Mouse (Mus musculus) adrenal gland, adult 18-20 months (tissue): Measurements from ENCODE around the gene Plcg2. TPM values are rescaled to one million over a fixed set of nuclear protein-coding genes. Genes with fewer than 3 reads are reported as not detected.

Experiments
- DNase-seq, 2 experiments: peaks; one replicate each; pipeline ENCODE4 v3.0.0; 2021 to 2022; ENCODE audit warnings: low spot score in 2 of 2
- total RNA-seq, 2 experiments: library from RNA; stranded (reverse); gene quantifications; 1 replicate in 1 of 2; 2 replicates in 1 of 2; pipeline ENCODE4 v1.2.3; 2021

Plcg2 gene
- total RNA-seq, 2 experiments from 2014 or later, result 4.3 to 6.4 TPM

- no peak for DNase-seq
Measured at GRCm38 (mm10) chr8:117481830-117482229, 16.3 kb upstream of the Plcg2 start.

DNA sequence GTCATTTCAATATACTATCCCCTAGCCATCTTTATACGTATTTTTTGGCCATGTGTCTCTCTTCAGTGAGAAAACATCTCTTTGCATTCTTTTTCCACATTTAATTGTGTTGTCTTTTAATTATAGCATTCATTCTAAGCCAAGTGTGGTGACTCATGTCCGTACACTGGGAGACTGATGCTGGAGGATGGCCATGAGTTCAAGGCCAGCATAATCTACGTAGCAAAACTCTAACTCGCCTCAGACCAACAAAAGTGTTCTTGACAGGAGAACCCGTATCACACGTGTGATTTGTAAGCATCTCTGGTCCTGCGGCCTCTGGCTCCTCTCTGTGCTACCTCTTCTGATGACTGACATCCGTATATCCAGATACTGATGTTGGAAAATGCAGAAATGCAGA lies 13.4 kb upstream of the Plcg2 start:
- no peak for DNase-seq

DNA sequence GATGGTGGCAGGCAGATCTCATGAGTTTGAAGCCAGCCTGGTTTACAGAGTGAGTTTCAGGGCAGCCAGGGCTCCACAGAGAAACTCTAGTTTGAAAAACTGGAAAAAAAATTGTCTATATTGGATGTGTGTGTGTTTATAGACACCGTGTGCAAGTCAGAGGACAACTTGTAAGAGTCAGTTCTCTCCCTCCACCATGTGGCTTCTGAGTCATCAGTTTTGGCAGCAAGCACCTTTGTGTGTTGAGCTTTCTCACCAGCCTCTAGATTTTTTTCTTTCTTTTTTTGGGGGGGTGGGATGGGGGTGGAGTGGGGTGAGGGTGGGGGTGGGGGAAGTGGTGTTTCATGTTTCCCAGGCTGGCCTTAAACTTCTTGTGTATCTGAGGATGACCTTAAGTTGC lies 12.8 kb upstream of the Plcg2 start:
- DNase-seq, result no peak

DNA sequence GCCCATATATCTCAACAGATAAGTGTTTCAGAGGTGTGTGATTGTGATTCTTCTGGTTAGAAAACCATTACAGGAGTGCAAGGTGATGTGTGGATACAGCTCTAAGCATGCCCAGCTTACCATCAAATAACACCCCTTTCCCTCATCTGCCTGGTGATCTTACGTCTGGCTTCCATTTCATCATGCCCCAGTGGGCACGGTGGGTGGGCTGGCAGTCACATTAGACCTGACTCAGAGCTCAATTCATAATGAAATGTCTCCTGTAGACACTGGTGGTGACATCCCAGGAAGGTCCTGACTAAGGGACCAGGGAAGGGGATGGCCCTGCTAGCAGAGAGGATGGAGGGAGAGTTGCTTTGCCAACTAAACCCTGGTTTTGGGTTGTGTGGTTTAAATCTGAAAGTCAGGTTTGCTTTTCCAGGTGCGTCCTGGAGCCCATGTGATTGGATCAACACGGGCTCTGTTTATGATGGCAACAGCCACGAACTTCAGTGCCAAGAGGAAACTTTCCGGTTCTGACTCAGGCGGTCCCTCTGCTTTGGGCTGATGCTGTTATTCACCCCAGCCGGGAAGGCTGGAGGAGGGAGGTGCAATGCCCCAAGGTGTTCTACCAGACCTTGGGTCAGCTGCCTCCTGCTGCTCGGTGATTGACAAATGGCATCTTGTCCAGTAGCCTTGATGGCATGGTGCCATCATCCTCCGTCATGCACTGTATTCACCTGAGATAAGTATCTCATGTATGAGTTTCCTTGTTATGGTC lies 9.7 kb upstream of the Plcg2 start:
- no peak for DNase-seq

DNA sequence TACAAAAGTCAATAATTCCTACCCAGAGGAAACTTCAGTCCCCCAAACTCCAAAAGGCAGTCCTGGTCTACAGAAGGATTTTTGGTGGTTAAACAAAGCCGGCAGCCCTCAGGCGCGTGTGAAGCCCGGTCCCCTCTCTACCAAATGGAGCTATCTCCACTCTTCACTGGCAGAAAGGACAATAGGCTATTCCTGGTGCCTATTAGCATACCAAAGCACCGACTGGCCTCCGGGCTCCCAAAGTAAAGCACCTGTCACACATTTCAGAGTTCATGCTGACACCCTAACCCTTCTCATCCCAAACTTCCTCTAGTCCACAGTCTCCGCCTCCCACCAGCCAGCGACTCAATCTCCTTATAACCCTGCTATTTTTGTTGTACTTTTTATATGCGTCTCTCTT lies 4.5 kb upstream of the Plcg2 start:
- DNase-seq, result no peak

- no peak for DNase-seq
Measured at GRCm38 (mm10) chr8:117494874-117495273, 3.2 kb upstream of the Plcg2 start.

DNA sequence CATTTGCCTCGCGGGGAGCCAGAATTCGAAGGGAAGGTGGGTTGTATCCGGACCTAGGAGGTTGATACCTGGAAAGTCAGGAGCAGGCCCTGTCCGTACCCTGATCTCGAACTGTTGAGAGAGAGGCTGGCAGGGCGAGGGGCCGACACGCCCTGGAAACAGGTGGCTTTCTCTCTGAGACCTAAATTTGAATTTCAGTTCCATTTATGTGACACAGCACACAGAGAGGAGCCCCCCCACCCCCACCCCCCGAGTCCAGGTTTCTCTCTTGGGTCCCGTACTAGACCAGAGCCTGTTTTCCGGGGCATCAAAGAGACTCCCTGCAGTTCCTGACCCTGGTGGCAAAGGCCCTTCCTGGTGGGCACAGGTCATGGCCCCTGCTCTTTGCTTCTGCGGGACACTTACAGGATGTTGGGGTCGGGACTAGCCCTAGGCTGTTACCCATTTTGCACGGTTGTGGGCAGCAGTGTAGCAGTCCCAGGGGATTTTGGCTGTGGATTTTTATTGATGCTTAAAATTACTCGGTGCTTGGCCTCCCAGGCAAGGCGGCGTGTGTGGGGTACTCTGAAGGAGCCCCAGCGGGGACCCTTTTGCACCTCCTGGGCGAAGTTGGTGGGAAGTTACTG lies 937 bp downstream of the Plcg2 start:
- no peak for DNase-seq

DNA sequence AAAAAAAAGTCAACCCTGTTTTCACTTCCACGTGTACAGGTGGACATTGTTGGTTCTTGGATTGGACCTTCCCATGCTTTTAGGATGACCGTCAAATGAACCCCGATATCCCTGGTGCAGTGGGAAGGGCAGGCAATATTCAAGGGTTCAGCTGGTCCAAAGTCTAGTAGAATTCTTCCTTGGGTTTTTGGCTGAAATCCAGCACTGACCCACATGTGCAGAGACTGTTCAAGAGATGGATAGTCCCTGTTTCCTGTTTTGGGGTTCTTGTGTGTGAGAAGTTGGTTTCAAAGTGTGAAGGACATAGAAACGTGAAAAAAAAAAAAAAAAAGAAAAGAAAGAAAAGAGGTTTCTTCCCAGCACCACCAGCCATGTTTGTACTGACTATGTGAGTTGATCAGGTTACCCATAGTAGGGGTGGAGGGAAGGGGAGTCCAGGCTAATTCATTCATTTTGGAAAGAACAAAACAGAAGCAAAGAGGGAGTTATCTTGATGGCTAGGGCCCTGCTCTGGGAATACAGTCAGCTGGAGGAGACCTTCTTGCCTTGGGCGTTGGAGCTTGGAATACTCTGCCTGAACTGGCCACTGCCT lies 2.2 kb downstream of the Plcg2 start:
- no peak for DNase-seq

GRCm38 (mm10) chr8:117501323-117501722 lies 3.2 kb downstream of the Plcg2 start:
- DNase-seq, result no peak

DNA sequence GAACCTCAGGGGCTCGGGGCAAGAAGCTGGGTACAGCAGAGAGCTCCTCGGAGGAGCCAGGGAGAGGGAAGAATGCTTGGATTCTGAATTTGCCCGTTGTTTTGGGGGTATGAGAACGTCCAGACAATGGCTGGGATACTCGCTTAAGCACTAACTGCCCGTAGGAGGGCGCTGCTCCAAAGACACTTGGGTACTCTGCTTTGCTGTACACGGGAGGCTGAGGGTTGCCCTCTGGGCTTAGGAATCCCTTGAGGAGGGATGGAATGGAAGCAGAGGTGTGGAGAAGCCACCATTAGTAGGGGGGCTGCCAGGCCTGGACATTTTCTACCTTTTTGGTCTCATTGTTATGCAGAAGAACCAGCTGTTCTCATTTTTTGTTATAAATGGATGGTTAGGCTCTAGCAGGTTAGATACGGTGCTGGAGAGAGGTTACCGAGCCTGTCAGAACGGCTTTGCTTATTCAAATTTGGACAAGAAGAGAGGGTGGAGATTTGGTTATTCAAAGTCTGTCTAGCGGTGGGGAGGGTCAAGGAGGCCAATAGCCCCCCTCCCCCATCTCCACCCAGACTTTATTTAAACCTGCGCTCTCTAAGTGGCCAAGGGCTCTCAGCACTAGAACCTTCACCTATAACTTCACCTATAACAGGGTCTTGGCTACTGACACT lies 5.4 kb downstream of the Plcg2 start:
- no peak for DNase-seq

DNA sequence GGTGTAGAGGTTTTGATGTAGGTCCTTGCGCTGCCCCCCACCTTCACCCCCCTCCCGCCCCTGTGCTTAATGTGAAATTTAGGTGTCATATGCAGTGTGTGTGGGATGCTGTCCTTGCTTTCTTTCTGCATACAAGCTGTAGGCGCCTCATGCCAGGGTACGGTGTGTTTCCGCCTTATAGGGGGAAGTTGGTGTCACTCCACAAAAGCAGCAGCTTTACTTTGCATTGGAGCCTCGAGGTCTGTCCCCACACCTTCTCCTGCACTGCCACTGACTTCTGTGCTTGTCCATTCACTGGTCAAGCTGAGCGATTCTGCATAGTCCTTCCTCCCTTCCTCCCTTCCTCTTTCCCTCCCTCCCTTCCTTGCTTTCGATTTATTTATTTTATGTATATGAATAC lies 9.6 kb downstream of the Plcg2 start:
- DNase-seq, result no peak

GRCm38 (mm10) chr8:117516876-117517565 lies 18.9 kb downstream of the Plcg2 start:
- DNase-seq, result no peak

- DNase-seq, result no peak
Measured at GRCm38 (mm10) chr8:117517861-117518260, 19.8 kb downstream of the Plcg2 start.

DNA sequence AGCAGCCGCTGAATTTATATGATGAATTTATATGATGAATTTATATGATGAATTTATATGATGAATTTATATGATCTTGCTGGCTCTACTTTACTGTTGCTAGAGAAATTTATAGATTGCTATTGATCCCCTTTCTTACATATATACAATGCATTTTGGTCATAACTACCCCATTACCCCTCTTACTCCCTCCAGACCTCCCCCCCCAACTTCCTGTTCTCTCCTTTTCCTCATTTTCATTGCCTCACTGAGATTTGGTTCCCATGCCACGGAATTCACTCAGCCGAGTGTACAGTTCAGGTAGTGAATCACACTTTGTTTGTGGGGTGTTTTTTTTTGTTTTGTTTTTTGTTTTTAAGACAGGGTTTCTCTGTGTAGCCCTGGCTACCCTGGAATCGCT lies 20.8 kb downstream of the Plcg2 start:
- DNase-seq, result no peak

GRCm38 (mm10) chr8:117526185-117526584 lies 28.1 kb downstream of the Plcg2 start:
- no peak for DNase-seq

DNA sequence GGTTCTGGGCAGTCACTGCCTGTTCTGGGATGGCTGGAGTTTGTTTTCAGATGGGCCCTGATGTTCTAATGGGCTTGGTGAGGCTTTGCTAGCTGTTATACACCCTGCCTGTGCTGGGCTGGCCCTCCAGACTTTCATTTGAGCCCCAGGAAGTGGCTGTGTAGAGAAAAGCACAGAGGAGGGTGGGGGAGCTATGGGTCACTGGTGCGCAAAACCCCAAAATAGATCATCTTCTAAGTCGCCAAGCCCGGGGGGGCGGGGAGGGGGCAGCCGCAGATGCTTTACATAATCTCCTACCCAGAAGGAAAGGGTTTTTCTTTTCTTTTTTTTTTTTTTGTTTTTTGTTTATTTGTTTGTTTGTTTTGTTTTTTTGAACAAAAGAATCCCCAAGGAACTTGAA lies 29.9 kb downstream of the Plcg2 start:
- DNase-seq, result no peak

GRCm38 (mm10) chr8:117529177-117529576 lies 31.1 kb downstream of the Plcg2 start:
- DNase-seq, result no peak

- no peak for DNase-seq
Measured at GRCm38 (mm10) chr8:117532381-117532972, 34.4 kb downstream of the Plcg2 start.

GRCm38 (mm10) chr8:117536862-117537261 lies 38.8 kb downstream of the Plcg2 start:
- DNase-seq, result no peak

DNA sequence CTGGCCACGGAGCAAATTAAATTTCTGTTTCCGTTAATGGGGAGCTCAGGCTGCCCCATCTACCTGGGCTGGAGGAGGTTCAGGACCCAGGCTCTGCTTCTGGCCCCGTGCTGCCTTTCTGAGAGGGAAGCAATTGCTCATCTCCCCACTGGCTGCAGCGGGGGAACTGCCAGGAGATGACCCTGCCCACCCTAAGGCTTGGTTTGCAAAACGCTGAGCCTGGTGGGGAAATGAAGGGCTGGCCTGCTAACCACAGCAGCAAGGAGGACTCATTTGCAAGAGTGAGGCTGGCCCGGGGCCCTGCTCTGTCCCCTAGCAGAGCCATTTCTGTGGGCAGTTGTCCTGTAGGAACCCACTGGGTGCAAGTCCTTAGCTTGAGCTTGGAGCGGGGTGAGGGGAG lies 39.7 kb downstream of the Plcg2 start:
- DNase-seq, result no peak

GRCm38 (mm10) chr8:117542951-117543350 lies 44.9 kb downstream of the Plcg2 start:
- no peak for DNase-seq
